ENCODE assay signal across 27 mouse cellular contexts in the genomic region with DNA sequence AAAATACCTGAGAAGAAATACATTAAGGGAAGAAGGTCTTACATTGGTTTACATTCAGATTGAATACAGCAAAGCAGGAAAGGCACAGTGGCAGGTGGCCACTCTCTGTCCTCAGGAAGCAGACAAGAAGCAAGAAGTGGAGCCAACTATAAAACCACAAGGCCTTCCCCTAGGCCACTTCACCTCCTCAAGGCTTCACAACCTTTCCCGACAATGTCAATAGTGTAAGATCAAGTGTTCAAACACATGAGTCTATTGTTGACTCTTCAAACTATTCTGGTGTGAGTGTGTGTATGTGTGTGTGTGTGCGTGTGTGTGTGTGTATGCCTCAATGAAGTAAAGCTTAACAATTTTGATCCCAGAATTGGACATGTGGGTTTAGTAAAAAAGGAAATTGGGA. TPM values are rescaled to one million over a fixed set of nuclear protein-coding genes. Genes with fewer than 3 reads are reported as not detected.
"Had no signal": no experiment of that assay in that cellular context is flagged by ENCODE, and none has a peak within 500 bp of the region (broad histone marks: within the 10 kb centered on the region; RNA-seq: fewer than 3 reads in every experiment).

No protein-coding gene starts in this region.

- H3K9me3 ChIP-seq: limb, embryonic 10.5 days; limb, embryonic 13.5 days; liver, embryonic 12.5 days; liver, embryonic 15.5 days; megakaryocyte, embryonic 14.5 days; midbrain, embryonic 10.5 days; midbrain, embryonic 13.5 days; neural tube, embryonic 13.5 days; stomach, embryonic 15.5 days had no signal

- H3K27ac ChIP-seq: kidney, postnatal 0 days; layer of hippocampus, adult 2 months; limb, embryonic 10.5 days; limb, embryonic 13.5 days; liver, embryonic 12.5 days; liver, embryonic 15.5 days; midbrain, embryonic 10.5 days; midbrain, embryonic 13.5 days; neural tube, embryonic 13.5 days; stomach, embryonic 15.5 days had no signal

- ATAC-seq: intestine, postnatal 0 days; liver, embryonic 12.5 days; midbrain, embryonic 13.5 days; midbrain, embryonic 16.5 days had no signal

- H3K9ac ChIP-seq: limb, embryonic 13.5 days; liver, embryonic 12.5 days; liver, embryonic 15.5 days; lung, embryonic 14.5 days; midbrain, embryonic 13.5 days; neural tube, embryonic 13.5 days; stomach, embryonic 15.5 days had no signal

- H3K27me3 ChIP-seq: limb, embryonic 13.5 days; liver, embryonic 12.5 days; liver, embryonic 15.5 days; megakaryocyte, embryonic 14.5 days; midbrain, embryonic 13.5 days; neural tube, embryonic 13.5 days; stomach, embryonic 15.5 days had no signal

- H3K36me3 ChIP-seq: limb, embryonic 10.5 days; limb, embryonic 13.5 days; liver, embryonic 12.5 days; liver, embryonic 15.5 days; midbrain, embryonic 10.5 days; stomach, embryonic 15.5 days had no signal

- H3K4me3 ChIP-seq: layer of hippocampus, adult 2 months; limb, embryonic 10.5 days; limb, embryonic 13.5 days; liver, embryonic 12.5 days; liver, embryonic 15.5 days; megakaryocyte, embryonic 14.5 days; midbrain, embryonic 10.5 days; midbrain, embryonic 13.5 days; myocyte; neural tube, embryonic 13.5 days; stomach, embryonic 15.5 days had no signal

- H3K4me2 ChIP-seq: limb, embryonic 13.5 days; liver, embryonic 12.5 days; liver, embryonic 15.5 days; lung, embryonic 14.5 days; midbrain, embryonic 13.5 days; neural tube, embryonic 13.5 days; stomach, embryonic 15.5 days had no signal

- DNase-seq: kidney, adult 2 months; kidney, postnatal 25 days; layer of hippocampus, adult 9-11 months; liver; lung, embryonic 14.5 days; retina, postnatal 1 day; right cerebral cortex, postnatal 25 days; spleen, adult 18-20 months; thymus, postnatal 36 days had no signal

RNA-seq across cellular contexts. Expression of a gene that starts 29.5 kb away (rescaled TPM):
- polyA plus RNA-seq: intestine, postnatal 0 days; kidney, adult 2 months; kidney, embryonic 14.5 days; kidney, postnatal 0 days; large intestine, adult 2 months; limb, embryonic 10.5 days; limb, embryonic 13.5 days; liver, embryonic 12.5 days; liver, embryonic 15.5 days; lung, embryonic 14.5 days; midbrain, embryonic 10.5 days; midbrain, embryonic 13.5 days; midbrain, embryonic 16.5 days; myocyte; neural tube, embryonic 13.5 days; stomach, embryonic 15.5 days; thymus, postnatal 0 days; urinary bladder, adult 2 months had no signal

RNA-seq across cellular contexts. Expression of a gene that starts 42.1 kb away (rescaled TPM):
- polyA plus RNA-seq: intestine, postnatal 0 days; kidney, adult 2 months; kidney, embryonic 14.5 days; kidney, postnatal 0 days; large intestine, adult 2 months; limb, embryonic 10.5 days; liver, embryonic 12.5 days; liver, embryonic 15.5 days; lung, embryonic 14.5 days; thymus, postnatal 0 days had no signal
